Mouse (Mus musculus): ENCODE measurements at regions not wholly inside any gene's neighbourhood (a gene's known extent, or its start where the extent isn't known, plus 50 kb on each side); places are given as distances from the start of the nearest gene placed in this dataset.
"Not testable (repeated sequence)": the region's sequence is repeated elsewhere in the genome, so short reads cannot be mapped to it uniquely, and the experiment has no call there.

GRCm38 (mm10) chr8:5262316-5262715 lies 157.2 kb upstream of the Slc10a2 start:
- Histone ChIP-seq H3K4me1 (replicated peaks; ENCODE audit: insufficient read depth, low read length) (no peaks in the 10 kb centered on the region), H3K9me3 (replicated peaks; ENCODE audit: low read length) (no peaks in the 10 kb centered on the region), H3K4me2 (ENCODE audit: low read length) (no peak overlapping the region), H3K27me3 (ENCODE audit: insufficient read depth, low read length) (no peaks in the 10 kb centered on the region), H3K36me3 (ENCODE audit: insufficient read depth, low read length) (no peaks in the 10 kb centered on the region), H3K4me3 (replicated peaks; ENCODE audit: low read depth, low read length) (no peak overlapping the region), H3K27ac (no peak overlapping the region), H3K9ac (ENCODE audit: low read depth, low read length) (no peak overlapping the region)
- no peak for TF ChIP-seq CTCF (IDR thresholded peaks at IDR 0.05; ENCODE audit: low read depth)
- 45% methylated on average over 1 of the region's 1 CpGs for WGBS
- ATAC-seq (replicated peaks; ENCODE audit: low FRiP score, low read depth), result no peak
- no peak for DNase-seq (ENCODE audit: low spot score)

GRCm38 (mm10) chr8:5241871-5242270 lies 136.7 kb upstream of the Slc10a2 start:
- whole genome bisulfite sequencing, result 96% methylated on average over 17 of the region's 22 CpGs
- DNase-seq (ENCODE audit: low spot score), result not testable (repeated sequence)

More at GRCm38 (mm10) chr8:5241871-5242270, 136.7 kb upstream of the Slc10a2 start:
- H3K9me3 ChIP-seq (replicated peaks; ENCODE audit: low read length); H3K4me3 ChIP-seq (replicated peaks; ENCODE audit: low read depth, low read length); H3K9ac ChIP-seq (ENCODE audit: low read depth, low read length); H3K4me2 ChIP-seq (ENCODE audit: low read length); H3K4me1 ChIP-seq (replicated peaks; ENCODE audit: insufficient read depth, low read length); H3K27ac ChIP-seq; H3K36me3 ChIP-seq (ENCODE audit: insufficient read depth, low read length); H3K27me3 ChIP-seq (ENCODE audit: insufficient read depth, low read length); ATAC-seq (replicated peaks; ENCODE audit: low FRiP score, low read depth): not testable (repeated sequence)

All from kidney, postnatal 0 days (tissue).